Mouse (Mus musculus): ENCODE results near the gene Syngr3.

DNA sequence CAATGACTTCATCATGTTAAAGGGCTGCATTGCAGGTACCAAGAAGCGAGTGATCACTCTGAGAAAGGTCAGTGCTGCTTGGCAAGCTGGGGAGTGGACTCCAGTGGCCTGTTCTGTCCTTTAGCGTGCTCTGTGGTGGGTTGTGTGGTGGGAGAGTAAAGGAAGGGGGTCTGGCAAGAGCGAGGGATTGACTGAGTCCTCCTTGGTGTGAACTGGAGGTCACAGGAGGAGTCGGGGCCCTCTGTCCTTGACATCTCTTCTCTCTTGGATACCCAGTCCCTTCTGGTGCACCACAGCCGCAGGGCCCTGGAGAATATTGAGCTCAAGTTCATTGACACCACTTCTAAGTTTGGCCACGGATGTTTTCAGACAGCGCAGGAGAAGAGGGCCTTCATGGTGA lies 45.7 kb upstream of the Syngr3 start:
- TF ChIP-seq CTCF (IDR thresholded peaks at IDR 0.05; ENCODE audit: control insufficient read depth, insufficient read depth, insufficient replicate concordance, low read depth, low read length): no peak
- TF ChIP-seq POLR2A (IDR thresholded peaks at IDR 0.05; ENCODE audit: control insufficient read depth, low read depth, low read length): no peak

All from testis, adult 2 months (tissue).